ENCODE assay signal across 7 mouse cellular contexts in genomic region chr6:39562166-39563015, GRCm38 (mm10). TPM values are rescaled to one million over a fixed set of nuclear protein-coding genes. Genes with fewer than 3 reads are reported as not detected.
DNase-seq lines count a peak whose midpoint lies in the region; ATAC-seq lines count a peak whose summit lies in the region.

No protein-coding gene starts in this region.

- peak; percentile 82 for DNase-seq in adrenal gland, adult 2 months
- DNase-seq in embryo, embryonic 10 days (ENCODE audit: low spot score) = peak; percentile 94
- peak; percentile 64 for DNase-seq in gastrocnemius, postnatal 10 days
- DNase-seq in left cerebral cortex, adult 8-10 months (ENCODE audit: low spot score in 2 of 2) = peak; percentile 62 to 80
- DNase-seq in right cerebral cortex, adult 2 months (ENCODE audit: low spot score in 2 of 2) = peak; percentile 95

- peak; percentile 92 for ATAC-seq in inflammation-experienced regulatory T-cells, adult 6 months
- ATAC-seq in megakaryocyte, adult 5-6 weeks (ENCODE audit: poor library complexity, severe bottlenecking) = peak; percentile 84

RNA-seq across cellular contexts. Expression of gene Dennd2a, which starts 4.7 kb away (rescaled TPM):
- 10 to 100 TPM in 1 of 2 experiments, 1 to 10 TPM in 1; 7.5 to 14.6 TPM for total RNA-seq in adrenal gland, adult 2 months (2021)
- 6.0 and 9.0 TPM in 2 replicates for polyA plus RNA-seq in adrenal gland, adult 2 months (2012; rRNA removed)
- 10 to 100 TPM; 15.4 to 19.9 TPM for total RNA-seq in gastrocnemius, postnatal 10 days (2021)
- under 1 TPM in 1 of 3 experiments, not detected in 2; 0.42 TPM for polyA plus RNA-seq in inflammation-experienced regulatory T-cells, adult 6 months (2017; shearing (Covaris generic))
- 10 to 100 TPM; 22.0 to 27.0 (median 23.4) TPM for total RNA-seq in left cerebral cortex, adult 8-10 months (2022)
- 4.6 and 5.0 TPM in 2 replicates for total RNA-seq in megakaryocyte, adult 5-6 weeks (2015)
- 2.5 and 3.1 TPM in 2 replicates for total RNA-seq in megakaryocyte, adult 5-6 weeks (2017)

RNA-seq across cellular contexts. Expression of gene Adck2, which starts 11.3 kb away (rescaled TPM):
- 10 to 100 TPM; 20.4 to 27.3 TPM for total RNA-seq in adrenal gland, adult 2 months (2021)
- polyA plus RNA-seq in adrenal gland, adult 2 months (2012; rRNA removed) = 18.7 and 20.7 TPM in 2 replicates
- 10 to 100 TPM in 1 of 2 experiments, 1 to 10 TPM in 1; 6.2 to 12.5 TPM for total RNA-seq in gastrocnemius, postnatal 10 days (2021)
- 10 to 100 TPM; 23.2 to 43.1 (median 30.5) TPM for polyA plus RNA-seq in inflammation-experienced regulatory T-cells, adult 6 months (2017; shearing (Covaris generic))
- total RNA-seq in left cerebral cortex, adult 8-10 months (2022) = 10 to 100 TPM; 24.4 to 35.5 (median 31.8) TPM
- 4.4 and 7.1 TPM in 2 replicates for total RNA-seq in megakaryocyte, adult 5-6 weeks (2015)
- total RNA-seq in megakaryocyte, adult 5-6 weeks (2017) = 5.9 and 12.6 TPM in 2 replicates

RNA-seq across cellular contexts. Expression of gene Gm42420, which starts 23.2 kb away (rescaled TPM):
- not detected for total RNA-seq in adrenal gland, adult 2 months (2021)
- polyA plus RNA-seq in adrenal gland, adult 2 months (2012; rRNA removed) = 0.52 and 0.54 TPM in 2 replicates
- not detected for total RNA-seq in gastrocnemius, postnatal 10 days (2021)
- polyA plus RNA-seq in inflammation-experienced regulatory T-cells, adult 6 months (2017; shearing (Covaris generic)) = not detected
- total RNA-seq in left cerebral cortex, adult 8-10 months (2022) = 1 to 10 TPM in 1 of 4 experiments, not detected in 3; 1.1 TPM
- 6.0 and 7.2 TPM in 2 replicates for total RNA-seq in megakaryocyte, adult 5-6 weeks (2015)
- total RNA-seq in megakaryocyte, adult 5-6 weeks (2017) = 5.7 TPM in 1 of 2 replicates, not detected in the other

RNA-seq across cellular contexts. Expression of gene Ndufb2, which starts 30.0 kb away (rescaled TPM):
- total RNA-seq in adrenal gland, adult 2 months (2021) = 100 to 1,000 TPM; 137 to 247 TPM
- polyA plus RNA-seq in adrenal gland, adult 2 months (2012; rRNA removed) = 964 and 1,102 TPM in 2 replicates
- 100 to 1,000 TPM; 263 to 317 TPM for total RNA-seq in gastrocnemius, postnatal 10 days (2021)
- polyA plus RNA-seq in inflammation-experienced regulatory T-cells, adult 6 months (2017; shearing (Covaris generic)) = 10 to 100 TPM; 56.1 to 98.5 (median 65.6) TPM
- 100 to 1,000 TPM; 148 to 171 (median 155) TPM for total RNA-seq in left cerebral cortex, adult 8-10 months (2022)
- 73.6 and 90.5 TPM in 2 replicates for total RNA-seq in megakaryocyte, adult 5-6 weeks (2015)
- 59.1 and 77.0 TPM in 2 replicates for total RNA-seq in megakaryocyte, adult 5-6 weeks (2017)

Comparison
In these comparisons a context has a peak if more than half of its experiments do, and no peak if none do; other contexts are left out.
1. Peak in every context shown above with its lines: DNase-seq and ATAC-seq.